Mouse (Mus musculus): Measurements from ENCODE around the gene Myo1c. TPM values are rescaled to one million over a fixed set of nuclear protein-coding genes. Genes with fewer than 3 reads are reported as not detected.

The Myo1c gene
- total RNA-seq, 2 experiments from 2014 or later, result 87.9 to 88.1 TPM

DNA sequence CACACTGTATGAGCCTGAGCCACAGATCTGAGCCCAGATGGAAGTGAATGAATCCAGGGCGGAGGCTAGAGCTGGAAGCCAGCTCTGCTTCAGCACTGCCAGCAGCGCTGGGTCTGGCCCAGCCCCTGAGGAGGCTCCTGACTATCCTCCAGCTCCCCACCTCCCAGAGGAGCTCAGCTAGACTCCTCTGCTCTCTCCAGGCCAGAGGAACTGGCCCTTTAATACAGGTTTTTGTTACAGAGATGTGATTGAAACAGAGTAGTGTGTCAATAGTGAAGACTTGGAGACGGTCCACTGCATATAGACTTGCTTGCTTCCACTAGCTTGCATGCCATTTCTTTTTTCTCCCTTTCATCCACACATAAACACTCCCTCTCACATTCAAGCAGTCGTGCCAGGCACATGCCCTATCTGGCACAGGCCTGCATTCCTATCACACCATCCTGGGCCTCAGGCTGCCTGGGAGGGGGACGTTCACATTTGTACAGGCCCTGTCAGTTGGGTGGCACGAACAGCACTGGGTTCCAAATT, 2.6 kb upstream of the Myo1c start:
- peak in 1 of 2 experiments; percentile 59 for DNase-seq (ENCODE audit: low spot score in 2 of 2)

DNA sequence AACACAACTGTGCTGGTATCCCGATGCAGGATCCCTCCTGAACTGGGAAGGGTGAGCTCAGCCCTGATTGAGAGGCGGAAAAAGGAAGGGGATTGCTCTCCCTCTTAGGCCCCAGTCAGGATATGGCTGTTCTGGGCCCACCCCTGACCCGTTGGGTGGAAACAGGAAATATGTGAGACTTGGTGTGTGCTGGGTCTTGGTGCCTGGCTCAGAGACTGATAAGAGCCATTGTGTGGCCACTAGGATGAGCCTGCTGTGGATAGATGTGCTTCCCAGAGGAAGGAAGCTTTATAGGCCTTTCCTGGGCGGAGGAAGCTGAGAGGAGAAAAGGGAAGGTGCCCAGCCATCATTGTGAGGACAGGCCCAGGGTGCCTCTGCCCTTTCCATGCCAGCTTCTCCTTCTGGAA, 1.1 kb upstream of the Myo1c start:
- DNase-seq (ENCODE audit: low spot score in 2 of 2), result no peak

DNA sequence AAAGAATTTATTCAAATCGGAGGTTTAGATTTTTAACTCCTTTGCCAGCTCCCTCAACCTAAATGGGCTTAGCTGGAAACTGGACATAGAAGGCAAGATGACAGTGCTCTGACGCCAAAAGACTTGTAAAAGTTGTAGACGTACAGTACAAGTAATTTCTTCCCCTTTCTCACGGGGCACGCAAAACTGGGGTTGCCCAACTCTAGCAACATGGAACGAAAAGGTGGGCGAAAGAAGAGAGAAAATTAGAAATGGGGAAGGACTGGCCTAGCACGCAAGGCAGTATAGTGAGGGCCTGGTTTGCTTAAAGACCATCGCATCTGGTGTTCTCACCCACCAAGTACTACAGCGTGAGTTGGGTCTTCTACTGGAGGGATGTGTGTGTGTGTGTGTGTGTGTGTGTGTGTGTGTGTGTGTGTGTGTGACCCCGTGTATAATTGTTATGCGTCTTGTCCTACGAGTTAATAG, 688 bp downstream of the Myo1c start:
- DNase-seq (ENCODE audit: low spot score in 2 of 2), result no peak

DNA sequence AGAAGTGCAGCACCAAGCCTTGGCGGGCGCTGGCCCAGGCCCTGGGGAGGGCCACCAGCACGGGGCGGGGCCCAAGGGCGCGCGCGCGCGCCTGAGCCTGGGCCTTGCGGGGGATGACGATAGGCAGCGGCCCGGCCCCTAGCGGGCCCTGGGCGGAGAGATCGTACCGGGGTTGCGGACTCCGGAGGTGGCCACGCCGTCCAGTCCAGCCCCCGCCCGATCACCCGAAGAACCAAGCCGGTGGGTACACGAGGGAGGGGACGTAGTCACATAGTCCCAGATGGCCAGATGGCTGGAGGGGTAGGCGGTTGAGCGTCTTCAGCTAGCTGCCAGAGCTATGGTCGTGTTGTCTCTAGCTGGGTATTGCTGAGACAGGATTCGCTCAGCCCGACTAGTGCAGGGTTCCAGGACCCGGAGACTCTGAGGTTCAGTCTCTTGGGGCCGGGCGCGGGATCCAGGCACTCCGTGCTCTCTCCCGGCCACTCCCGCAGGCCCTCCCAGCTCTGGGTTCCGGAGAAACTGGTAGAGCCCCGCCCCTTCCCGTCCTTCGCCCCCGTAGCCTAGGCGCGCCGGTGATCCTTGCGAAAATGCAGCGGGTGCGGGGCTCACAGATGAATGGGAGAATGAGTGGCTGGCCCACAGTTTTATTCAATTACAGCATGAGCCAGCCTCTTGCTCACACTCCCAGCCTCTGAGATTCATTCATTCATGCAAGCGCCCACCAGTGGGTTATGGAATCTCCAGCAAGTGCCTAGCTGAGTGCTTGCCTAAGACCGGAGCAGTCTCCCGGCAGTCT, 1.3 kb downstream of the Myo1c start:
- DNase-seq (ENCODE audit: low spot score in 2 of 2), result peak; percentile 59 to 82

DNA sequence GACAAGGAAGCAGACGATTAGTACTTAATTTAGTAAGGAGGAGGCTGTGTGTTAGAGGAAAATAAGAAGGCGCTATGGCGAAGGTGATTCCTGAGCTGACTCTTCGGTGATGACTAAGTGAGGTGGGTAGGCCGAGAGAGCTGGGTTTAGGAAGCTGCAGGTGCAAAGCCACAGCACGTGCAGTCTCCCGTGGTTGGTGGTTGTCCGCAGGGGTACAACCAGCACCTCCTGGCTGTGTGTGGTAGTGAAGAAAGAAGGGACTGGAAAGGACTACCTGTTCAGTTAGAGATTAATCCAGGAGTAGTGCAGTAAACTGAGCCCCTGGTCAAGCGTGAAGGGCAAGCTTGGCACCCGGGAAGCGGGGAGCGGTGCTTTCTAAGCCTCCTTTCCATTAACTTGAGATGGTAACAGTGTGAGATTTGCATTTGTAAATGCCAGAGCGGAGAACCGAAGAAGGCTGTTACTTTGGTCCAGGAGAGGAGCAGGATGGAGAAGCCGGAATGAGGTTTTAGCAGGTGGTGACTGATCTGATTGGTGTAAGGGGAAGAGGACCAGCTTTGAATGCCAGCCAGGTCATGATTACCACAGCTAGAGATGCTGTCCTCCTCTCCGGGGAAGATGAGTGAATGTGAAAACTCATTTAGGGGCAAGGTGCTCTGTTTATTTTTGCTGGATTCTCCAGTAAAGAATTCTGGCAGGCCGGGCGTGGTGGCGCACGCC, 2.1 kb downstream of the Myo1c start:
- no peak for DNase-seq (ENCODE audit: low spot score in 2 of 2)

DNA sequence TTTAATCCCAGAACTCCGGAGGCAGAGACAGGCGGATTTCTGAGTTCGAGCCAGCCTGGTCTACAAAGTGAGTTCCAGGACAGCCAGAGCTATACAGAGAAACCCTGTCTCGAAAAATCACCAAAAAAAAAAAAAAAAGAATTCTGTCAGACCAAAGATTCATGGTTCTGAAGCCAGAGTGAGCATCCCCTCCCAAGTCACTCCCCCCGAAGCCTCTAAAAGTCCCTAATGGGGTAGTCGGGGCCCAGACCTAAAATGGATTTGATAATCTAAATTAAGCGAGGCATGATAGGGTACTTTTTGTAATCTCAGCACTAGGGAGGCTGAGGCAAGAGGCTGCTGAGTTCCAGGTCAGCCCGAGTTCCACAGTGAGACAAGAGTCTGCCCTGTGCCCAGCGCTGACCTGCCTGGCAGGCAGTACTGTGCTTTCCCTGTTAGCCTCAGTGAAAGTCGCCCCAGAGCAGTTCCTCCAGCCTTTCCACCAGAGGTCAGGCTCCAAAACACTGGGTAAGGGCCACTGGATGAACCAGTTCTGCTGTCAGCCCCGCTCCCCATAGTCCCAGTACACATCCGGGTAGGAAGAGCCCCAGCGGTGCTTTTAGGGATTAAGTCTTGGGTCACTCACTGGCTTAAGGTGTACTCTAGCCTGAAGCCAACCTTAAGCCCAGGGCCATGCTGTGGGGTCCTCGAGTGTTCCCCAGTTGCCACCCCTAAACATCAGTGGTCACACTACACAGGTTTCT, 2.8 kb downstream of the Myo1c start:
- DNase-seq (ENCODE audit: low spot score in 2 of 2), result no peak

DNA sequence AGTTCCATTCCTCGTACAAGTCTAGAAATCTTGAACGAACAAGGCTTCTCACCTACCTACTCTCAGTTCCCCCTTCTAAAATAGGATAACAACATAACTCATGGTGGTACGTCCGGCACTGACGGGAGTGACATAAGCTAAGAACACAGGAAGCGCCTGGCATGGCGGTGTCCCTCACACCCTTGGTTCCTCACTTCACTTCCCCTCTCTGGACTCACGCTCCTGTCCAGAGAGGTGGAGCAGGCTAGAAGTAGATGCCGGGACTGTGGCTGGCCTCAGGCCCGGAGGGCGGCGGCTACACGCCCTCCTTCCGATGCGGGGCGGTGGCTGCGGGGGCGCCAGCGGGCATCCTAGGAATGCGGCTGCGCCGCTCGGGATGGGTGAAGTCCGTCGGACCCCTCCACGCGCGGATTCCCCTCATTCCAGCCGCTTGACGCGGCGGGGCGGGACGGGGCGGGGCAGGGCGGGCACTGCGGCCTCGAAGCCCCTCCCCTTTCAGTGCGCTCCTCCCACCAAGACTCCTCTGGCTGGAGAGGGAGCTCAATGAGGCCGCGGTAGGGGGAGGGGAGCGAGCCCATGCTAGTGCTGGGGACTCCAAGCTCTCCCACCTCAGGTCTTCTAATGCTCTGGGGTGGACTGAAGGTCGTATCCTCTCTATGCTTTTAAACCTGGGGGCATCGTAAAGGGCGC, 3.6 kb downstream of the Myo1c start:
- peak; percentile 60 to 77 for DNase-seq (ENCODE audit: low spot score in 2 of 2)

DNA sequence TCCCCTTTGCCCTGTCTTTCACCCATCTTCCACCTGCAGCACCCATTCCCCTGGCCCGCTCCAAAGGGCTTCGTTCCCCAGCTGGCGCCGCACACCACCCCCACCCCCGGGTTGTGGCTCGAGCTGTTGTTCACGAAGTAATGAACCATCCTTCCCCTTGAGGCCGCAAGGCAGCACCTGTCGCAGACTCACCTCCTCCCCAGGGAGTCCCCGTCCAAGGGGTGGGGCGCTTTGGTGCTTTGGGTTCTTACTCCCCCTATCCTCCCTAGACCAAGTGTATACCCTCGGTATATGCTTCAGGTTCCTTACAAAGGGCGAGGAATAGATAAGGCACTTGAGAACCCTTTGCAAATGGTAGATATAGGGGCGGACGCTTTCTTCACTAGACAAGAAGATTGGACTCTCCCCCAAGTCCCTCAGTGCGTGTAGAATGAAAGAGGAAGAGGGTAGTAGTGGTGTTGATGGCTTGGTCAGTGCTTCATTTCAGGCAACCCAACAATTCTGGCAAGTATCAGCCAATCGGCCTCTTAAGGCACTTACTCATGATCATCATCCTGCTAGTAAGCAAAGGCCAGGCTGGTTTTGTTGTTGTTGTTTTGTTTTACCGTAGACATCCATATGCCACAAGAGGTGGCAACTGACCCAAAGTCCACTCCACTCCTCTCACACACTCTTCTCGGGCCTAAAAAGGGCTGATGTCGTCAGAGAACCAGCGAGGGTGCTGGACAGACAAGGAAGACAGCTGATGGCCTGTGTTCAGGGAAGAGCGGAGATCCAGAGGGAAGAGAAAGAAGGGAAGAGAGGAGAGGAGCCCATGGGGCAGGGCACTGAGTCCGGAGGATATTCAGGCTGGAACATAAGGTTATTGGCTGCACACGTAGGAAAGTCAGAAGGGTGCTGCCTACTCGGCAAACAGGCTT, 4.4 kb downstream of the Myo1c start:
- no peak for DNase-seq (ENCODE audit: low spot score in 2 of 2)

DNA sequence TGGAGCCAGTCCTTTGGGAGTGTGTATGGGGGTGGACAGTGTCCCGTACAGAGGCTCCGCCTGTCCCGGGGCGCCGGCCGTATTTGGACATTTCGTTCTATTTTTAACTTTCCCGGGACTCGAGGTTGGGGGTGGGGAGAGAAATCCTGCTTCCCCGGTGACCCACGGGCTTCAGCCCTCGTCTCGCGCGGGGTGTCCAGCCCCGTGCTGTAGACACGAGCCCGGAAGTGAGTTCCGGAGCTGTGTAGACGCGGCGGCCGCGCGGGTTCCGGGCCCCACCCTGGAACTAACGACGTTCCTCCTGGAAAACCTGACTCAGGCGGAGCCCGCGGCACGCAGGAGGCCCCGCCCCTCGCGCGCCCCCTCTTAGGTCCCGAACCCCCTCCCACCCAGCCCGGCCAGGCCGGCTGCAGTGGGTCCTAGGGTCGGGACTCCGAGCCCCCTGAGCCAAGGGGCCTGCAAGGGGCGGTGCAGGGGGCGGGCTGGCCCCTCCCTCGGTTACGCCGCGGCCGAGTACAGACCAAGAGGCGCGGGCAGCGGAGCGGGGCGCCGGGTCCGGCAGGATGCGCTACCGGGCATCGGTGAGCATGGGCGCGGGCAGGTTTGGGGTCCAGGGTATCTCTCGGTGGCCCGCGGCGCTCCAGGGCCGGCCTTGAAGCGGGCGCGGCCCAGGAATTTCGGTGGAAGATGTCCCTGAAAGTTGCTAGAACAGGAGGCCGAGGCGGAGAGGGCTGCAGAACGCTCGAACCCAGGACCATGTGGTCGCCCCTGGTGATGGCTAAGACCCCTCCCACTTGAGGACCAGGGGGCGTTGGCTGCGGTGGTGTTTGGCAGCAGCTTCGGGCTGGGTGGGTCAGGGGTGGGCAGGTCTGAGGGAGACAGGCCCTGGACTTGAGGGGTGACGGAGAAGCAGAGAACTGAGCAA, 5.6 kb downstream of the Myo1c start:
- peak; percentile 72 to 79 for DNase-seq (ENCODE audit: low spot score in 2 of 2)

DNA sequence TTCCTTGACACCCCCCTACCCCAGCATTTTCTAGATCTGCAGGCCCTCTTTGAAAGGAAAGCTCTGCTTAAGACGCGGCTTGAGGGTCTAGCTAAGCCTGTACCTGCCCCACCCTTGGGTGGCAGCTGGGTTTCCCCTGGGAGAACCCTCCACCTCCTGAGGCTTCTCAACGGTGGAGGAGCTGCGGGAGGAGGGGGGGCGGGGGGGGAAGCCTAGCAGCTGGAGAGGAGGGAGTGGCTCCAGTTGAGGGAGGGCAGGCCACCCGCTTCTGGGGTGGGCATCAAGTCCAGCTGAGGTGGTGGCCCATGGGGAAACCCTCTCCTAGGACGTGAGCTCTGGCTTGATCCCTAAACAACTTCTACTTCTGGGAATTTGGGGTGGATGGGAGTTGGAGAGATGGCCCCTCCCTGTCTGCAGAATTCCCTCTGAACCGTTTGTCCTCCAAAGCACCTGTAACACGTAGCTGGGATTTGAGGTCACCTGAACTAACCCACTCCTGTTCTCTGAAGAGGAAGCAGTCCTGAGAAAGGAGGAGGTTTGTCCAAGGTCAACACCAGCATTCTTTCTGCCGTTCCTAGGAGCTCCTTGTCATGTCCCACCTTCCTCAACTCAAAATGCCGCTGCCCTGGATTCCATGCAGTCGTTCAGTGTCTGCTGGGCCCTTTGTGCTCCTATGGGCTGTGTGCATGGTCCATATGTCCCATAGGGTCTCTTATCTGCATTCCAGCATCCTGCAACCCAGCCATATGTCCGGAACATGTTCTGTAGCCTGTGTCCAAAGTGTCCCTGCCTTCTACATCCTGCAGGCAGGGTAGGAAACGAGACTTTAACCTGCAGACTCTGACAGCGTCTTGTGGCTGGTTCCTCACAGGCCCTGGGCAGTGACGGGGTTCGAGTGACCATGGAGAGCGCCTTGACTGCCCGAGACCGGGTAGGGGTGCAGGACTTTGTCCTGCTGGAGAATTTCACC, 6.6 kb downstream of the Myo1c start:
- DNase-seq (ENCODE audit: low spot score in 2 of 2), result no peak

DNA sequence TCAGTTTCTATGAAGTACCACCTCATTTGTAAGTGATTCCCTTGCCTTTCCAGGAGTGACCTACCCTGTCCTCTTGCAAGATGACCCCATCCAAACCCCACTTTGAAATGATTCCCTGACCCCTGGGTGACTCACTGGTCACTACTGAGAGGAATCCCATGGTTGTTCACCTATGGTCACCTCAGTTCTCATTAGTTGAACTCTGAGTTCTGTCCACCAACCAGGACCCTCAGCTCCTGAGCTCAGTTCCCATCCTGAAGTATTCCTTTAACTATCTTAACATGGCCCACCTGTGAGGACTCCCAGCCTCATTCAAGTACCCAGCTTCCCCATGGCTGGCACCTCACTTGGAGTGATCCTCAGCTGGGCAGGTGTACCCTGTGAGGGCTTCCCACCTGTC, 7.5 kb downstream of the Myo1c start:
- DNase-seq (ENCODE audit: low spot score in 2 of 2), result no peak

DNA sequence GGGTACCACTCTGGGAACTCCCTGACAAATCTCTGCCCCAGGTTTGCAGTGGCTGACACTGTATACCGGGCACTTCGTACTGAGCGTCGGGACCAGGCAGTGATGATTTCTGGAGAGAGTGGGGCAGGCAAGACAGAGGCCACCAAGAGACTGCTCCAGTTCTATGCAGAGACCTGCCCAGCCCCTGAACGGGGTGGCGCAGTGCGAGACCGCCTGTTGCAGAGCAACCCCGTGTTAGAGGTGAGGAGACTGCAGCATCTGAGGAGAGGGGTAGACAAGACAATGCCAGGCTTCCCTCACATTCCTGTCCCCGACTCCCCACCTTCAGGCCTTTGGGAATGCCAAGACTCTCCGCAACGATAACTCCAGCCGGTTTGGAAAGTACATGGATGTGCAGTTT, 8.0 kb downstream of the Myo1c start:
- DNase-seq (ENCODE audit: low spot score in 2 of 2), result no peak

DNA sequence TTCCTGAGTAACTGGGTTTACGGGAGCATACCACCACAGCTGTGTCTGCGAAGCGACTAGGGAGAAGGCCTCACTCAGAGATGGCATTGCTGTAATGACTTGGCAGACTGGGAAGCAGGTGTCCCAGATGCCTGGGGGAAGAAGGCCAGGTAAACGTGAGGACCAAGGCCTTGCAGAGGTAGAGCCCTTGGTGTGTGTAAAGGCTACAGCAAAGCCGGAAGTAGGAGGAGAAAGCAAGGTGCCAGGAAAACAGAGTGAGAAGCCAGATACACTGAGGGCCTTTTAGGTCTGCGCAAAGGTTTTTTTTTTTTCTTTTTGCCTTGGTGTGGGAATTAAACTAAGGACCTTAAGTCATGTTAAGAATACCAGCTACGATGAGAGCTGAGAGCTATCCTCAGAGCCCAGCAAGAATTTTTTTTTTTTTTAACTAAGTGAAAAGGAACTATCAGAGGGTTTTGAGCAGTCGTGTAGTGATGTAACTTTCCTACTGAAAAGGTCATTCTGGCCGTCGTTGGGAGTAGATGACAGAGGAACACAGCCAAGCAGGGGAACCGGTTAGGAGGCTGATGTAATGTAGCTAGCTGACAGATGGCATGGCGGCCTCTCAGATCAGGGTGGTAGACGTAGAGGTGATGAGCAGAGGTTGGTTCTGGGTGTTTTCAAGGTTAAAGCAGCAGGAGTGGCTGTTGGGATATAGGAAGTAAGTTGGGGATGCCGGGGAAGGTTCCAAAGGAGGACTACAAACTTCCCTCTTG, 8.9 kb downstream of the Myo1c start:
- no peak for DNase-seq (ENCODE audit: low spot score in 2 of 2)

DNA sequence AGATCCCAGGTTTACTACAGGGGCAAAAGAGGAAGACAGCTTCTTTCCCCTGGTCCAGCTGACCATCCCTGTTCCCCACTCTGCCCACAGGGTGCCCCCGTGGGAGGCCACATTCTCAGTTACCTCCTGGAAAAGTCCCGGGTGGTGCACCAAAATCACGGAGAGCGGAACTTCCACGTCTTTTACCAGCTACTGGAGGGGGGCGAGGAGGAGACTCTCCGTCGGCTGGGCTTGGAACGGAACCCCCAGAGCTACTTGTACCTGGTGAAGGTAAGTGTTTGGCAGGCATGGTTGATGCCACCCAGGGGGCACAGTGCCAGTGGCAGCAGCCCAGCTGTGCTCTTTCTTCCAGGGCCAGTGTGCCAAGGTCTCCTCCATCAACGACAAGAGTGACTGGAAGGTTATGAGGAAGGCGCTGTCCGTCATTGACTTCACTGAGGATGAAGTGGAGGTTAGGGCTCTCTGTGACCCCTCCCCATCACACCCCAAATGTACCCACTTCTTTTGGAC, 9.8 kb downstream of the Myo1c start:
- no peak for DNase-seq (ENCODE audit: low spot score in 2 of 2)

DNA sequence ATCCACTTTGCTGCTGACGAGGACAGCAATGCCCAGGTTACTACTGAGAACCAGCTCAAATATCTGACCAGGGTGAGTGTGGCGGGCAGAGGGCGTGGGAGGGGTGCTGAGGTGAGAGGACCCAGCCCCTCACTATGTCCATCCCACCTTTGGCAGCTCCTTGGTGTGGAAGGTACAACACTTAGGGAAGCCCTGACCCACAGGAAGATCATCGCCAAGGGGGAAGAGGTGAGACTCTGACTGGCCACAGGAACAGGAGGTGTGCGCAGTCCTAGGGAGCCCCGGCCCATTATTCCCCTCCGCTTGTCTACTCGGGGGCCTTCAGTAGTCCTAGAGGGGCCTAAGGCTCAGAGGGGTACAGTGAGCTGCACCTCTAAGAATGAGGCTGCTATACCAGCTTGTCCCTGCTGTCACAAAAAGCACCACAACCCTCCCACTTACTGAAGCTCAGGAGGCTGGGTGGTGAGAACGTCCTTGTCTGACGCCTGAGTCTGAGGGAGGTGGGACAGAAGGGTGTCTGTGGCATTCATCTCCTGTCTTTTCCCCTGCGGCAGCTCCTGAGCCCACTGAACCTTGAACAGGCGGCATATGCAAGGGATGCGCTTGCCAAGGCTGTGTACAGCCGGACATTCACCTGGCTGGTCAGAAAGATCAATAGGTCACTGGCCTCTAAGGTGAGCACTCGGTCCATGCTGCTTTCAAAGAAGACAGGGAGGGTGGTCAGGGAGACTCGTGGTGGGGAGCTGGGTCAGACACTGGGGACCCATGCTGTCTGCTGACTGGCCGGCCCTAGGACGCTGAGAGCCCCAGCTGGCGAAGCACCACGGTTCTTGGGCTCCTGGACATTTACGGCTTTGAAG, 10.9 kb downstream of the Myo1c start:
- no peak for DNase-seq (ENCODE audit: low spot score in 2 of 2)

DNA sequence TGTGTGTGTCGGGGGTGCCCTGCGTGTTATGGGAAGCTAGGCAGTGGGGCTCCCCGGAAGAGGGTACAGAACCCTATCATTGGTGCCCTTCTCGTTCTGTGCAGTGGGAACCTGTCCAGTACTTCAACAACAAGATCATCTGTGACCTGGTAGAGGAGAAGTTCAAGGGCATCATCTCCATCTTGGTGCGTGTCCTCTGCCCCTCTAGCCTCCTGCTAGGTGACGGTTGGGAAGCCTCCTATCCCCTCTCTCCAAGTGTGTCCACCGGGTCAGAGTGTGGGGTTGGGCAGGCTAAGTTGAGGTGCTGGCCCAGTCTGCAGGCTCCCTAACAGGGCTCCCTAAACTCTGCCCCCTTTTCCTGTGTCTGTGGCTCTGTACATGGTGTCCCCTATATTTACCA, 11.8 kb downstream of the Myo1c start:
- no peak for DNase-seq (ENCODE audit: low spot score in 2 of 2)

Measured in gastrocnemius, postnatal 4 days (tissue).